Mouse (Mus musculus) heart, postnatal 0 days (tissue): Measurements from ENCODE around the gene Krtap3-3. TPM values are rescaled to one million over a fixed set of nuclear protein-coding genes. Genes with fewer than 3 reads are reported as not detected.

ENCODE experiments used
- ATAC-seq: fragments of 200-750 bp; cut with Nextera tagmentation; 2 replicates; pipeline ENCODE4 v1.8.0; 2017; ENCODE audit warnings: low read depth, moderate number of reproducible peaks, moderate library complexity; ENCODE audit not compliant: insufficient read depth
- DNase-seq: peaks from one replicate; pipeline ENCODE4 v3.0.0-alpha.2; 2016; ENCODE audit warnings: low spot score
- H3K27ac ChIP-seq: fragments of 300-500 bp; sonication (generic); 2 replicates; pipeline ENCODE4 v1.5.1; 2014; ENCODE audit warnings: low read depth, mild to moderate bottlenecking
- H3K27me3 ChIP-seq: fragments of 300-500 bp; sonication (generic); 2 replicates; pipeline ENCODE4 v1.6.1; 2014; ENCODE audit warnings: low read length, mixed read lengths; ENCODE audit not compliant: control insufficient read depth, insufficient read depth
- H3K36me3 ChIP-seq: fragments of 300-500 bp; sonication (generic); replicated peaks from 2 replicates; pipeline ENCODE4 v1.6.1; 2014; ENCODE audit warnings: low read length, mixed read lengths; ENCODE audit not compliant: control insufficient read depth, insufficient read depth
- H3K4me1 ChIP-seq: fragments of 300-500 bp; sonication (generic); 2 replicates; pipeline ENCODE4 v1.6.1; 2014; ENCODE audit warnings: antibody characterized with exemption; ENCODE audit not compliant: control insufficient read depth, insufficient read depth
- H3K4me2 ChIP-seq: fragments of 300-500 bp; sonication (generic); 2 replicates; pipeline ENCODE4 v1.6.1; 2014; ENCODE audit warnings: low read depth, mild to moderate bottlenecking, low read length, moderate library complexity
- H3K4me3 ChIP-seq: fragments of 300-500 bp; sonication (generic); 2 replicates; pipeline ENCODE4 v1.5.1; 2014; ENCODE audit warnings: low read depth, low read length
- H3K9ac ChIP-seq: fragments of 300-500 bp; sonication (generic); replicated peaks from 2 replicates; pipeline ENCODE4 v1.6.1; 2014; ENCODE audit warnings: low read depth, low read length, mixed read lengths
- H3K9me3 ChIP-seq: fragments of 300-500 bp; sonication (generic); replicated peaks from 2 replicates; pipeline ENCODE4 v1.6.1; 2016; ENCODE audit warnings: low read length; ENCODE audit not compliant: control insufficient read depth
- CTCF ChIP-seq: IDR thresholded peaks from 2 replicates; pipeline ENCODE4 v1.5.1; 2016; ENCODE audit warnings: antibody characterized with exemption, control low read depth, low read depth
- EP300 ChIP-seq: IDR thresholded peaks from 2 replicates; pipeline ENCODE4 v1.6.1; 2016; ENCODE audit warnings: antibody characterized with exemption, low read depth
- WGBS: fragments of 180-500 bp; shearing (Covaris S2); extraction: QIAGEN DNeasy Blood & Tissue Kit; methylation state at CpG from one replicate; pipeline ENCODE4 v1.1.7; 2014; 5-methylcytosine and 5-hydroxymethylcytosine counted together
- polyA plus RNA-seq: library from polyadenylated mRNA; unstranded; fragments of >200 nt; fragmentation: Nextera tagmentation; extraction: Ambion mirVana; gene quantifications from 2 replicates; pipeline ENCODE4 v1.2.1, GENCODE M21; 2015
- total RNA-seq: library from RNA; depleted of rRNA; stranded (reverse); fragments of >200 nt; gene quantifications from 2 replicates; pipeline ENCODE4 v1.2.3, GENCODE M21; 2014; ENCODE audit warnings: low replicate concordance

Krtap3-3 gene
- total and polyA plus RNA-seq, 2 experiments from 2014 or later: not detected

- TF ChIP-seq CTCF (no peak), EP300 (no peak)
- Histone ChIP-seq H3K4me3 (no peak within 1 kb of the TSS), H3K27me3 (no peaks in the 10 kb centered on the region), H3K36me3 (no peaks in the 10 kb centered on the region), H3K27ac (no peak within 1 kb of the TSS), H3K9me3 (no peaks in the 10 kb centered on the region), H3K4me1 (no peaks in the 10 kb centered on the region), H3K9ac (no peak within 1 kb of the TSS), H3K4me2 (no peak within 1 kb of the TSS)
- no peak for DNase-seq
- 82% methylated on average over 9 of the region's 9 CpGs for WGBS
- no peak for ATAC-seq
Measured at GRCm38 (mm10) chr11:99559366-99559765, 8.7 kb upstream of the Krtap3-3 start, which contains the start of gene Gm11939. Gene Gm11939 (minus strand): TSS chr11:99559466.

DNA sequence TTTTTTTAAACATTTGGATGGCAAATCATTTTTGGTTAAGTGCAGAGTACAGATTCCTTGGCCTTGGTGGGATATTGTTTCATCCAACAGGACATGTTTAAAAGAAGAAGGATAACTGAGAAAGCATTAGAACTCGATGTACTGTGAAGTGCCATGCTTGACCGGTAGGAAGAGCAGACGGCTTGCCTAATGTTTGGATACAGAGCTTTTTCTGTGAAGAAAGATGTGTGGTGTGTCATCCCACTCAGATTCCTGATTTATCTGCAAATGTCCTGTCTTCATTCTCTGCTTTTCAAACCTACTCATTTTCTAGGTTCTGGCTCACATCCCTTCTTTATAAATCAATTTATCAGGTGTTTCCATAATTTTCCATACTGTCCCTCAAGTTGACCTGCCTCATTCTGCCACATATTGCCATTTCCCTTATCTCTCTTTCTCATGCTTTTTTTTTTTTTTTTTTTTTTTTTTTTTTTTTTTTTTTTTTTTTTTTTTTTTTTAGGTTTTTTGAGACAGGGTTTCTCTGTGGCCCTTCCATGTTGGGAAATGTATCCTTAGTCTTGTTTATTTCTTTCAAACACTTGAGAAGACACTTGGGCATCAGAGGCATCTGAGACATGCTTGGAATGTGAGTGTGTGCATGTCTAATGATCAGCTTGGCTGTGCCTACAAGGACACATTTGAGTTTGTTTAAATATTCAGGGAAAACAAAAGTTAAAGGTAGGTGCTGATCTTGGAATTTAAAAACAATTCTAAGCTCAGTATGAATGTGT is 7.5 kb upstream of the Krtap3-3 start:
- H3K9me3 ChIP-seq: no peaks in the 10 kb centered on the region
- 63% methylated on average over 3 of the region's 3 CpGs for WGBS
- H3K4me2 ChIP-seq: no peak overlapping the region
- no peak overlapping the region for H3K4me3 ChIP-seq
- H3K27ac ChIP-seq: no peak overlapping the region
- H3K27me3 ChIP-seq: no peaks in the 10 kb centered on the region
- TF ChIP-seq EP300 (no peak), CTCF (no peak)
- H3K9ac ChIP-seq: no peak overlapping the region
- H3K36me3 ChIP-seq: no peaks in the 10 kb centered on the region
- ATAC-seq (no peak), DNase-seq (no peak)
- H3K4me1 ChIP-seq: no peaks in the 10 kb centered on the region

- H3K4me3 ChIP-seq: no peak within 1 kb of the TSS
- no peaks in the 10 kb centered on the region for H3K27me3 ChIP-seq
- no peaks in the 10 kb centered on the region for H3K9me3 ChIP-seq
- H3K9ac ChIP-seq: no peak within 1 kb of the TSS
- H3K4me1 ChIP-seq: no peaks in the 10 kb centered on the region
- H3K36me3 ChIP-seq: no peaks in the 10 kb centered on the region
- 49% methylated on average over 2 of the region's 2 CpGs for WGBS
- H3K4me2 ChIP-seq: no peak within 1 kb of the TSS
- TF ChIP-seq CTCF (no peak), EP300 (no peak)
- H3K27ac ChIP-seq: no peak within 1 kb of the TSS
- ATAC-seq (no peak), DNase-seq (no peak)
Measured at GRCm38 (mm10) chr11:99556753-99557152, 6.1 kb upstream of the Krtap3-3 start, which contains the start of gene Krtap3-2. Gene Krtap3-2 (minus strand): TSS chr11:99556853.

- Histone ChIP-seq H3K4me1 (no peaks in the 10 kb centered on the region), H3K27me3 (no peaks in the 10 kb centered on the region), H3K4me2 (no peak overlapping the region), H3K4me3 (no peak overlapping the region), H3K36me3 (no peaks in the 10 kb centered on the region), H3K9me3 (no peaks in the 10 kb centered on the region), H3K9ac (no peak overlapping the region), H3K27ac (no peak overlapping the region)
- no peak for DNase-seq
- ATAC-seq: no peak
- TF ChIP-seq CTCF (no peak), EP300 (no peak)
- 79% methylated on average over 2 of the region's 2 CpGs for WGBS
Measured at GRCm38 (mm10) chr11:99556195-99556594, 5.5 kb upstream of the Krtap3-3 start.

DNA sequence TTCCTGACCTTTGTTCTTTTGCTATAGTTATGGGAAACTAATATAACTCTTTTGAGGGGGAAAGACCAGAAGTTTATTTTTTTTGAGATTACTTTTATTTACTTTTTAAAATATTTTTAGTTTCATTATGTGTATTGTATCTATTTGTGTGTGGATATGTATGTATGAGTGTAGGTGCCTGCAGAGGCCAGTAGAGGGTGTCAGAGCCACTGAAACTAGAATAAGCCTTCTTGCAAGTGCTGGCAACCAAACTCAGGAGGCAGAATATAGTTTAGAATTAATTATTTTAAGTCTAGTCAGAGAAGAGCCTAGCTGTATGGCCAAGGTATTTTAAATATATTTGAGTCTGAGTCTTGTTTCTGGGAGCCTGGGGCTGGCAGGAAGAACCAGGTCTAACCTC is 2.8 kb downstream of the Krtap3-3 start:
- H3K27ac ChIP-seq: no peak overlapping the region
- H3K4me2 ChIP-seq: no peak overlapping the region
- DNase-seq: no peak
- ATAC-seq: no peak
- no peaks in the 10 kb centered on the region for H3K36me3 ChIP-seq
- H3K4me3 ChIP-seq: no peak overlapping the region
- H3K27me3 ChIP-seq: no peaks in the 10 kb centered on the region
- H3K9me3 ChIP-seq: 0 out of 2 replicates have a peak, but pooled peaks cover 4% of the 10 kb centered on the region
- H3K9ac ChIP-seq: no peak overlapping the region
- no peak for TF ChIP-seq EP300
- no peaks in the 10 kb centered on the region for H3K4me1 ChIP-seq

GRCm38 (mm10) chr11:99539721-99540120 is 10.9 kb downstream of the Krtap3-3 start:
- Histone ChIP-seq H3K4me2 (no peak overlapping the region), H3K27me3 (no peaks in the 10 kb centered on the region), H3K9me3 (no peaks in the 10 kb centered on the region), H3K4me3 (no peak overlapping the region), H3K9ac (no peak overlapping the region), H3K4me1 (no peaks in the 10 kb centered on the region), H3K36me3 (no peaks in the 10 kb centered on the region), H3K27ac (no peak overlapping the region)
- ATAC-seq (no peak), DNase-seq (no peak)
- no peak for TF ChIP-seq CTCF
- WGBS: 46% methylated on average over 9 of the region's 9 CpGs
